Mouse (Mus musculus) erythroblast, embryonic 14.5 days (primary cell): ENCODE results near the gene Ank3.

Experiments used
- GATA1 ChIP-seq: IDR thresholded peaks from 2 replicates; pipeline ENCODE4 v1.6.1; 2012; ENCODE audit warnings: low read length, inconsistent platforms, mixed read lengths
- TAL1 ChIP-seq: IDR thresholded peaks from 3 replicates; pipeline ENCODE4 v1.6.1; 2012; ENCODE audit warnings: low read length, inconsistent platforms, mixed read lengths

DNA sequence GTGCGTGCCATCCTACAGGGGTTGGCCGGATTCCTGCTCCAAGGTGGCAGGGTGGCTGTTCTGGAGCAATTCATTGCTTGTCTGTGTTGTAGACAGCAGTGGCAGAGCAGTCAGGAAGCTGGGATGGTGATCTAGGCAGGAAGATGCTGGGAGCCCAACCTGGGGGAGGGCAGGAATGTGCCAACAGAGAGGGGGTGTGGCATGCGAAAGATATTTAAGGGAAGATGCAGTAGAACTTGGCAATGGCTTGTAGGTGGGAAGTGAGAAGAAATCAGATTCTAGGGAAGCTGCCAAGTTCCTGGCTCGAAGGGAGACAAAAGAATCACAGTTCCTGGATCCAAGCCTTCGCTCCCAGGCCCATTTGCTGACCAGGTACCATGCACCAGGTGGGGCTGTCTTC, 312.2 kb downstream of the Ank3 start:
- TF ChIP-seq GATA1 (no peak), TAL1 (no peak)
